Mouse (Mus musculus): Measurements from ENCODE around the gene Gm6096. TPM values are rescaled to one million over a fixed set of nuclear protein-coding genes. Genes with fewer than 3 reads are reported as not detected.

The Gm6096 gene
- polyA plus RNA-seq, 1 experiment from 2014 or later, result 0.71 TPM

- Histone ChIP-seq H3K27me3 (replicated peaks; ENCODE audit: control insufficient read depth, insufficient read depth, low read length) (no peaks in the 10 kb centered on the region), H3K9me3 (ENCODE audit: control insufficient read depth, low read length) (no peaks in the 10 kb centered on the region), H3K9ac (ENCODE audit: low read depth, low read length) (no peak overlapping the region), H3K4me2 (ENCODE audit: low read length) (no peak overlapping the region), H3K27ac (ENCODE audit: low read depth, low read length) (no peak overlapping the region), H3K36me3 (ENCODE audit: control insufficient read depth, insufficient read depth, low read length) (peaks cover 6% of the 10 kb centered on the region), H3K4me1 (ENCODE audit: control insufficient read depth, insufficient read depth, low read depth, low read length) (no peaks in the 10 kb centered on the region), H3K4me3 (ENCODE audit: low read length) (no peak overlapping the region)
- WGBS, result 86% methylated on average over 3 of the region's 3 CpGs
- no peak for ATAC-seq
Observed at GRCm38 (mm10) chr7:34255137-34255536, 4.3 kb downstream of the Gm6096 start.

- no peak overlapping the region for H3K4me2 ChIP-seq (ENCODE audit: low read length)
- no peak overlapping the region for H3K4me3 ChIP-seq (ENCODE audit: low read length)
- no peaks in the 10 kb centered on the region for H3K4me1 ChIP-seq (ENCODE audit: control insufficient read depth, insufficient read depth, low read depth, low read length)
- no peak overlapping the region for H3K27ac ChIP-seq (ENCODE audit: low read depth, low read length)
- H3K27me3 ChIP-seq (replicated peaks; ENCODE audit: control insufficient read depth, insufficient read depth, low read length), result no peaks in the 10 kb centered on the region
- H3K9ac ChIP-seq (ENCODE audit: low read depth, low read length), result no peak overlapping the region
- no peak for ATAC-seq
- WGBS, result 84% methylated on average over 1 of the region's 1 CpGs
- peaks cover 6% of the 10 kb centered on the region for H3K36me3 ChIP-seq (ENCODE audit: control insufficient read depth, insufficient read depth, low read length)
- no peaks in the 10 kb centered on the region for H3K9me3 ChIP-seq (ENCODE audit: control insufficient read depth, low read length)
Observed at GRCm38 (mm10) chr7:34255916-34256315, 5.1 kb downstream of the Gm6096 start.

- WGBS, result 90% methylated on average over 9 of the region's 9 CpGs
- no peak for ATAC-seq
- Histone ChIP-seq H3K36me3 (ENCODE audit: control insufficient read depth, insufficient read depth, low read length) (peaks cover 12% of the 10 kb centered on the region), H3K4me2 (ENCODE audit: low read length) (no peak overlapping the region), H3K4me1 (ENCODE audit: control insufficient read depth, insufficient read depth, low read depth, low read length) (no peaks in the 10 kb centered on the region), H3K27me3 (replicated peaks; ENCODE audit: control insufficient read depth, insufficient read depth, low read length) (no peaks in the 10 kb centered on the region), H3K4me3 (ENCODE audit: low read length) (no peak overlapping the region), H3K9me3 (ENCODE audit: control insufficient read depth, low read length) (no peaks in the 10 kb centered on the region), H3K9ac (ENCODE audit: low read depth, low read length) (no peak overlapping the region), H3K27ac (ENCODE audit: low read depth, low read length) (no peak overlapping the region)
Observed at GRCm38 (mm10) chr7:34257279-34257678, 6.4 kb downstream of the Gm6096 start.

GRCm38 (mm10) chr7:34258407-34258806 is 7.6 kb downstream of the Gm6096 start:
- no peak overlapping the region for H3K9ac ChIP-seq (ENCODE audit: low read depth, low read length)
- ATAC-seq, result no peak
- H3K9me3 ChIP-seq (ENCODE audit: control insufficient read depth, low read length), result no peaks in the 10 kb centered on the region
- WGBS, result 81% methylated on average over 1 of the region's 1 CpGs
- H3K4me3 ChIP-seq (ENCODE audit: low read length), result no peak overlapping the region
- H3K27ac ChIP-seq (ENCODE audit: low read depth, low read length), result no peak overlapping the region
- no peaks in the 10 kb centered on the region for H3K27me3 ChIP-seq (replicated peaks; ENCODE audit: control insufficient read depth, insufficient read depth, low read length)
- H3K4me1 ChIP-seq (ENCODE audit: control insufficient read depth, insufficient read depth, low read depth, low read length), result no peaks in the 10 kb centered on the region
- peaks cover 12% of the 10 kb centered on the region for H3K36me3 ChIP-seq (ENCODE audit: control insufficient read depth, insufficient read depth, low read length)
- H3K4me2 ChIP-seq (ENCODE audit: low read length), result no peak overlapping the region

GRCm38 (mm10) chr7:34263437-34263836 is 12.6 kb downstream of the Gm6096 start:
- no peaks in the 10 kb centered on the region for H3K27me3 ChIP-seq (replicated peaks; ENCODE audit: control insufficient read depth, insufficient read depth, low read length)
- H3K4me1 ChIP-seq (ENCODE audit: control insufficient read depth, insufficient read depth, low read depth, low read length), result no peaks in the 10 kb centered on the region; the same call in 1 of the 2 replicates
- no peak overlapping the region for H3K27ac ChIP-seq (ENCODE audit: low read depth, low read length)
- H3K9ac ChIP-seq (ENCODE audit: low read depth, low read length), result no peak overlapping the region
- H3K9me3 ChIP-seq (ENCODE audit: control insufficient read depth, low read length), result no peaks in the 10 kb centered on the region
- no peak overlapping the region for H3K4me2 ChIP-seq (ENCODE audit: low read length)
- peaks cover 7% of the 10 kb centered on the region for H3K36me3 ChIP-seq (ENCODE audit: control insufficient read depth, insufficient read depth, low read length)
- no peak overlapping the region for H3K4me3 ChIP-seq (ENCODE audit: low read length)
- WGBS, result 94% methylated on average over 5 of the region's 5 CpGs
- no peak for ATAC-seq

- WGBS, result 59% methylated on average over 5 of the region's 5 CpGs
- no peaks in the 10 kb centered on the region for H3K9me3 ChIP-seq (ENCODE audit: control insufficient read depth, low read length)
- H3K9ac ChIP-seq (ENCODE audit: low read depth, low read length), result no peak overlapping the region
- H3K4me1 ChIP-seq (ENCODE audit: control insufficient read depth, insufficient read depth, low read depth, low read length), result no peaks in the 10 kb centered on the region; the same call in 1 of the 2 replicates
- H3K4me3 ChIP-seq (ENCODE audit: low read length), result no peak overlapping the region
- no peak for ATAC-seq
- H3K27ac ChIP-seq (ENCODE audit: low read depth, low read length), result 0 out of 2 replicates have a peak overlapping the region, but pooled peaks have one; percentile 9
- H3K27me3 ChIP-seq (replicated peaks; ENCODE audit: control insufficient read depth, insufficient read depth, low read length), result no peaks in the 10 kb centered on the region
- peaks cover 7% of the 10 kb centered on the region for H3K36me3 ChIP-seq (ENCODE audit: control insufficient read depth, insufficient read depth, low read length)
- H3K4me2 ChIP-seq (ENCODE audit: low read length), result no peak overlapping the region
Observed at GRCm38 (mm10) chr7:34265876-34266346, 15.1 kb downstream of the Gm6096 start.

GRCm38 (mm10) chr7:34266421-34266820 is 15.6 kb downstream of the Gm6096 start:
- H3K27ac ChIP-seq (ENCODE audit: low read depth, low read length), result no peak overlapping the region
- H3K4me1 ChIP-seq (ENCODE audit: control insufficient read depth, insufficient read depth, low read depth, low read length), result no peaks in the 10 kb centered on the region; the same call in 1 of the 2 replicates
- no peak overlapping the region for H3K9ac ChIP-seq (ENCODE audit: low read depth, low read length)
- H3K4me2 ChIP-seq (ENCODE audit: low read length), result no peak overlapping the region
- H3K4me3 ChIP-seq (ENCODE audit: low read length), result no peak overlapping the region
- no peaks in the 10 kb centered on the region for H3K27me3 ChIP-seq (replicated peaks; ENCODE audit: control insufficient read depth, insufficient read depth, low read length)
- ATAC-seq, result no peak
- no peaks in the 10 kb centered on the region for H3K9me3 ChIP-seq (ENCODE audit: control insufficient read depth, low read length)
- H3K36me3 ChIP-seq (ENCODE audit: control insufficient read depth, insufficient read depth, low read length), result peaks cover 7% of the 10 kb centered on the region

- no peak overlapping the region for H3K9ac ChIP-seq (ENCODE audit: low read depth, low read length)
- H3K9me3 ChIP-seq (ENCODE audit: control insufficient read depth, low read length), result no peaks in the 10 kb centered on the region
- H3K27me3 ChIP-seq (replicated peaks; ENCODE audit: control insufficient read depth, insufficient read depth, low read length), result no peaks in the 10 kb centered on the region
- H3K27ac ChIP-seq (ENCODE audit: low read depth, low read length), result no peak overlapping the region
- 76% methylated on average over 1 of the region's 1 CpGs for WGBS
- H3K4me3 ChIP-seq (ENCODE audit: low read length), result no peak overlapping the region
- no peak for ATAC-seq
- no peaks in the 10 kb centered on the region; the same call in 1 of the 2 replicates for H3K4me1 ChIP-seq (ENCODE audit: control insufficient read depth, insufficient read depth, low read depth, low read length)
- H3K36me3 ChIP-seq (ENCODE audit: control insufficient read depth, insufficient read depth, low read length), result no peaks in the 10 kb centered on the region
- H3K4me2 ChIP-seq (ENCODE audit: low read length), result no peak overlapping the region
Observed at GRCm38 (mm10) chr7:34268463-34268862, 17.6 kb downstream of the Gm6096 start.

- Histone ChIP-seq H3K36me3 (ENCODE audit: control insufficient read depth, insufficient read depth, low read length) (no peaks in the 10 kb centered on the region), H3K4me3 (ENCODE audit: low read length) (no peak overlapping the region), H3K9me3 (ENCODE audit: control insufficient read depth, low read length) (no peaks in the 10 kb centered on the region), H3K4me2 (ENCODE audit: low read length) (no peak overlapping the region), H3K4me1 (ENCODE audit: control insufficient read depth, insufficient read depth, low read depth, low read length) (no peaks in the 10 kb centered on the region), H3K9ac (ENCODE audit: low read depth, low read length) (no peak overlapping the region), H3K27ac (ENCODE audit: low read depth, low read length) (no peak overlapping the region), H3K27me3 (replicated peaks; ENCODE audit: control insufficient read depth, insufficient read depth, low read length) (no peaks in the 10 kb centered on the region)
- WGBS, result 65% methylated on average over 4 of the region's 4 CpGs
- no peak for ATAC-seq
Observed at GRCm38 (mm10) chr7:34272465-34272864, 21.6 kb downstream of the Gm6096 start.

GRCm38 (mm10) chr7:34276066-34276465 is 25.2 kb downstream of the Gm6096 start:
- WGBS, result 87% methylated on average over 3 of the region's 3 CpGs
- no peak for ATAC-seq
- H3K4me3 ChIP-seq (ENCODE audit: low read length), result no peak overlapping the region
- H3K27ac ChIP-seq (ENCODE audit: low read depth, low read length), result no peak overlapping the region
- no peak overlapping the region for H3K9ac ChIP-seq (ENCODE audit: low read depth, low read length)
- H3K27me3 ChIP-seq (replicated peaks; ENCODE audit: control insufficient read depth, insufficient read depth, low read length), result no peaks in the 10 kb centered on the region
- H3K4me2 ChIP-seq (ENCODE audit: low read length), result no peak overlapping the region
- H3K9me3 ChIP-seq (ENCODE audit: control insufficient read depth, low read length), result no peaks in the 10 kb centered on the region
- H3K36me3 ChIP-seq (ENCODE audit: control insufficient read depth, insufficient read depth, low read length), result no peaks in the 10 kb centered on the region
- H3K4me1 ChIP-seq (ENCODE audit: control insufficient read depth, insufficient read depth, low read depth, low read length), result no peaks in the 10 kb centered on the region

All from hindbrain, embryonic 16.5 days (tissue).